Mouse (Mus musculus): Measurements from ENCODE around the gene Cept1. TPM values are rescaled to one million over a fixed set of nuclear protein-coding genes. Genes with fewer than 3 reads are reported as not detected.

The Cept1 gene
- polyA plus RNA-seq, 1 experiment from 2014 or later = 59.6 TPM

DNA sequence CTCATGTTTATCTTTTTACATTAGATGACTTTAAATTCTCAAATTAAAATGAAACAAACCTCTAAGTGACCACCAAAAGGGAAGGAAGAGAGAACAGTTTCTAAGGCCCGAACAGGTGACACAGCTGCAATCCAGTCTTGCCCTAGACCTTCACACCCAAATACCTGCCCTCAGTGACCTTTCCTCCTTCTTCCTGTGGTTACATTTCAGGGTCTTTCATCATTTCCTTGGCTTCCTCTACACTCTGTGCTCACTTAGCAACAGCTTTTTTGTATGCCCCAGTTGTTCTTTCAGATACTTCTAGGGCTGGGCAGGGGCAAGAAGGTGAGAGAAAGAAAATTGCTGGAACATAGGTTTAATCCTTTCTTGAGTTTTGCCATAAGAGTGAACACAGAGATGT, 82.9 kb downstream of the Cept1 start:
- Histone ChIP-seq H3K36me3 (ENCODE audit: insufficient read depth) (no peaks in the 10 kb centered on the region), H3K4me1 (ENCODE audit: insufficient read depth) (no peaks in the 10 kb centered on the region), H3K4me2 (no peak overlapping the region), H3K9ac (no peak overlapping the region), H3K9me3 (ENCODE audit: low read depth, low read length) (no peaks in the 10 kb centered on the region), H3K27ac (ENCODE audit: low read depth) (no peak overlapping the region), H3K27me3 (ENCODE audit: insufficient read depth, low read length) (no peaks in the 10 kb centered on the region), H3K4me3 (ENCODE audit: low read depth, low read length) (no peak overlapping the region)
- DNase-seq = no peak
- no peak for TF ChIP-seq CTCF (IDR thresholded peaks at IDR 0.05; ENCODE audit: low read depth)
- ATAC-seq (ENCODE audit: insufficient read depth) = no peak
- 80% methylated on average over 1 of the region's 1 CpGs for WGBS

- TF ChIP-seq CTCF (IDR thresholded peaks at IDR 0.05; ENCODE audit: low read depth) = no peak
These were observed 85.1 kb downstream of the Cept1 start for GRCm38 (mm10) chr3:106462493-106462892.

GRCm38 (mm10) chr3:106462059-106462470, 85.5 kb downstream of the Cept1 start:
- no peaks in the 10 kb centered on the region for H3K9me3 ChIP-seq (ENCODE audit: low read depth, low read length)
- no peaks in the 10 kb centered on the region for H3K4me1 ChIP-seq (ENCODE audit: insufficient read depth)
- no peak overlapping the region for H3K9ac ChIP-seq
- WGBS = 86% methylated on average over 2 of the region's 2 CpGs
- no peak for TF ChIP-seq CTCF (IDR thresholded peaks at IDR 0.05; ENCODE audit: low read depth)
- no peaks in the 10 kb centered on the region for H3K27me3 ChIP-seq (ENCODE audit: insufficient read depth, low read length)
- H3K4me3 ChIP-seq (ENCODE audit: low read depth, low read length) = no peak overlapping the region
- no peak overlapping the region for H3K27ac ChIP-seq (ENCODE audit: low read depth)
- no peak for ATAC-seq (ENCODE audit: insufficient read depth)
- DNase-seq = no peak
- no peak overlapping the region for H3K4me2 ChIP-seq
- H3K36me3 ChIP-seq (ENCODE audit: insufficient read depth) = no peaks in the 10 kb centered on the region

More at GRCm38 (mm10) chr3:106462493-106462892, 85.1 kb downstream of the Cept1 start:
- H3K9me3 ChIP-seq (ENCODE audit: low read depth, low read length) = no peaks in the 10 kb centered on the region
- H3K27me3 ChIP-seq (ENCODE audit: insufficient read depth, low read length) = no peaks in the 10 kb centered on the region
- no peak overlapping the region for H3K4me2 ChIP-seq
- WGBS = 61% methylated on average over 3 of the region's 3 CpGs
- H3K9ac ChIP-seq = no peak overlapping the region
- no peak for ATAC-seq (ENCODE audit: insufficient read depth)
- H3K36me3 ChIP-seq (ENCODE audit: insufficient read depth) = no peaks in the 10 kb centered on the region
- no peak overlapping the region for H3K27ac ChIP-seq (ENCODE audit: low read depth)
- no peaks in the 10 kb centered on the region for H3K4me1 ChIP-seq (ENCODE audit: insufficient read depth)
- no peak for DNase-seq
- no peak overlapping the region for H3K4me3 ChIP-seq (ENCODE audit: low read depth, low read length)

GRCm38 (mm10) chr3:106457298-106457869, 90.2 kb downstream of the Cept1 start:
- no peak for ATAC-seq (ENCODE audit: insufficient read depth)
- DNase-seq = no peak
- 54% methylated on average over 2 of the region's 2 CpGs for WGBS
- no peak overlapping the region for H3K4me2 ChIP-seq
- no peaks in the 10 kb centered on the region for H3K9me3 ChIP-seq (ENCODE audit: low read depth, low read length)
- H3K27me3 ChIP-seq (ENCODE audit: insufficient read depth, low read length) = no peaks in the 10 kb centered on the region
- H3K4me1 ChIP-seq (ENCODE audit: insufficient read depth) = no peaks in the 10 kb centered on the region
- no peak for TF ChIP-seq CTCF (IDR thresholded peaks at IDR 0.05; ENCODE audit: low read depth)
- no peak overlapping the region for H3K9ac ChIP-seq
- H3K27ac ChIP-seq (ENCODE audit: low read depth) = no peak overlapping the region
- no peaks in the 10 kb centered on the region for H3K36me3 ChIP-seq (ENCODE audit: insufficient read depth)
- H3K4me3 ChIP-seq (ENCODE audit: low read depth, low read length) = no peak overlapping the region

GRCm38 (mm10) chr3:106452616-106453015, 95.0 kb downstream of the Cept1 start:
- no peak overlapping the region for H3K4me2 ChIP-seq
- H3K4me3 ChIP-seq (ENCODE audit: low read depth, low read length) = no peak overlapping the region
- no peak for ATAC-seq (ENCODE audit: insufficient read depth)
- H3K4me1 ChIP-seq (ENCODE audit: insufficient read depth) = no peaks in the 10 kb centered on the region
- H3K27ac ChIP-seq (ENCODE audit: low read depth) = no peak overlapping the region
- no peak overlapping the region for H3K9ac ChIP-seq
- no peaks in the 10 kb centered on the region for H3K27me3 ChIP-seq (ENCODE audit: insufficient read depth, low read length)
- H3K36me3 ChIP-seq (ENCODE audit: insufficient read depth) = no peaks in the 10 kb centered on the region
- WGBS = 69% methylated on average over 4 of the region's 4 CpGs
- no peaks in the 10 kb centered on the region for H3K9me3 ChIP-seq (ENCODE audit: low read depth, low read length)
- DNase-seq = no peak
- TF ChIP-seq CTCF (IDR thresholded peaks at IDR 0.05; ENCODE audit: low read depth) = no peak

Other genes starting within 250 kb of the Cept1 start
- not detected in 2 replicates for gene Chil6, start 141.6 kb downstream of the Cept1 start, polyA plus RNA-seq (2014; fragmentation: Nextera tagmentation; extraction: Ambion mirVana)
- gene Dennd2d, start 65.4 kb downstream of the Cept1 start, polyA plus RNA-seq (2014; fragmentation: Nextera tagmentation; extraction: Ambion mirVana) = 7.8 and 8.8 TPM in 2 replicates
- gene Dram2, start within 50 bp of the Cept1 start, polyA plus RNA-seq (2014; fragmentation: Nextera tagmentation; extraction: Ambion mirVana) = 63.3 and 63.9 TPM in 2 replicates
- 15.8 and 17.6 TPM in 2 replicates for gene Lrif1, start 137.2 kb upstream of the Cept1 start, polyA plus RNA-seq (2014; fragmentation: Nextera tagmentation; extraction: Ambion mirVana)
- gene Cd53, start 242.3 kb upstream of the Cept1 start, polyA plus RNA-seq (2014; fragmentation: Nextera tagmentation; extraction: Ambion mirVana) = 7.0 and 8.3 TPM in 2 replicates

All from lung, embryonic 14.5 days (tissue).